Mouse (Mus musculus): Measurements from ENCODE around the gene Gm19426.
A peak's percentile ranks its signal among the peaks of the same experiment; 100 is the strongest.

GRCm38 (mm10) chr2:84727172-84727858, 16.1 kb downstream of the Gm19426 start, which contains the start of gene Clp1:
- TF ChIP-seq CTCF (IDR thresholded peaks at IDR 0.05; ENCODE audit: low read depth) (no peak; the same call in 1 of the 2 replicates), EP300 (IDR thresholded peaks at IDR 0.05; ENCODE audit: low read depth) (peak; percentile 8; the same call in 1 of the 2 replicates)
